Mouse (Mus musculus): ENCODE measurements around the gene Adora3.
"Not testable (repeated sequence)": the region's sequence is repeated elsewhere in the genome, so short reads cannot be mapped to it uniquely, and the experiment has no call there.

DNA sequence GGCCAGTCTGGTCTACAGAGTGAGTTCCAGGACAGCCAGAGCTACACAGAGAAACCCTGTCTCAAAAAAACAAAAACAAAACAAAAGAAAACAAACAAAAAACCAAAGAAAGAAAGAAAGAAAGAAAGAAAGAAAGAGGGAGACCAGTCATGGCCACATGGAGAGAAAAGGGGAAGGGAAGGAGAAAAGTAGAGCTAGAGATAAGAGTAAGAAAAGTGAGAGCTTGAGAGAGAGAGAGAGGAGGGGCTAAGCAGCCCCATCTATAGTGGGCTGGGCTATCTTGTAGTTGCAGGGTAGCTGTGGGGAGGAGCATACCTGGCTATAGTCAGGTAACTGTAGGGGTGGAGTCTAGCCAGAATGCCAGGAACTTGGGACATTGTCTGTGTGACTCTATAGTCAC lies 50.1 kb downstream of the Adora3 start:
- not testable (repeated sequence) for TF ChIP-seq CTCF (IDR thresholded peaks at IDR 0.05; ENCODE audit: low read depth, low read length); POLR2A (IDR thresholded peaks at IDR 0.05; ENCODE audit: insufficient read depth, low read length); EP300 (IDR thresholded peaks at IDR 0.05; ENCODE audit: insufficient read depth, low read depth, low read length)

Measured in ES-Bruce4 (cell line).